Mouse (Mus musculus) brain, embryonic 18.5 days (tissue): ENCODE data around the gene Dock2.

Source experiments
- DNase-seq: peaks from one replicate; pipeline ENCODE4 v3.0.0-alpha.2; 2012; ENCODE audit warnings: low read depth, low spot score

Gene Dock2

DNA sequence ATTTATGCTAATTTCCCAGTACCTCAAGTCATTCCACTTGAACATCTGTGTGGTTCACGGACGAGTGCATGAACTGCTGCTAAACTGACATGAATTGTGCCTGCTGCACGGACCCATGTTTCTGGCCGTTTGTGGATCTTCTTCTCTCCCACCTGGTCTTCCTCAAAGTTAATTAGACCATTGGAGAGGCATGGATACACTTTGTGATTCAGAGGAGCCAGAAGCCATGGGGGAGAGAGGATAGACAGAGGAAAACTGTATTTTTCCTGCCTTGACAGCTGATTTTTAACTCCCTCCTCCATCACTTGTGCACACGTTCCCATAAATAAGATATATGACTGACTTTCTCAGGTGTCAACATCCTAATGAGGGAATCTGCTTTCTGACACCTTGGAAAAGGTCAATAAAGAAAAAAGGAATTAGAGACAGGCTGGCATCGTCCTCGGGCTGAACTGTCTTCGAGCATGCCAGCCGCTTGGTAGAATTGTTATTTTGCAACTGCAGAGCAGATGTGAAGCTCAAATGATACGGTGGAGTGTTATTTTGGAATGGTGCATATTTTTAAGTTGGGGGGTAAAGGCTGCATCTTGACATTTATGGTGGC, 434.1 kb downstream of the Dock2 start:
- DNase-seq: no peak

DNA sequence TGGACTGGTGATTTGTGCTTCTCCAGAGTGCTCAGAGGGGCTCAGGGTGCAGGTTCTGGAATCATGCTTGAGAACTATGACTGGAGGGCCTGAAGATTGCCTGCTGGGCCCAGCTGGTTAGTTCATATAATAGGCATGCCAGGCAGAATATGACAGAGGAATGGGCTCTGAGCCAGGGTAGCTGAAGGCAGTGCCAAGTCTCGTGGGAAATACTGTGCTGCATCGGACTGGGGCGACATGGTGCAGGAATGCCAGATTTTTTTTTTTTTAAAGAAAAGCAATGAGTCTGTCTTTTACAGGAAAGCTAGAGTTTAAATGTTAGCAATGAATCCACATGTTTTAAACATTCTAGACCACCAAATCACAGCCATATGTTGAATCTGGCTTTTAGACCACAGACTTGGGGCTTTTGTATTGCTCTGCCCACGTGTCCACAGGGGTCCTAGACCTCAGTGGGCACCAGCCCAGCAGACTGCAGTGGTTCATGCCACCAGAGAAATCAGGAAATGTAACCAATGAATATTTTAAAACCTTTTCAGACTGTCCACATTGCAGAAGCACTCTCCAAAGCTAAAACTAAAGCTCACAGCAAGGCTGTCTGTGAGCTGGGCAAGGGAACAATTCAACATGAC, 435.3 kb downstream of the Dock2 start:
- peak; percentile 64 for DNase-seq

DNA sequence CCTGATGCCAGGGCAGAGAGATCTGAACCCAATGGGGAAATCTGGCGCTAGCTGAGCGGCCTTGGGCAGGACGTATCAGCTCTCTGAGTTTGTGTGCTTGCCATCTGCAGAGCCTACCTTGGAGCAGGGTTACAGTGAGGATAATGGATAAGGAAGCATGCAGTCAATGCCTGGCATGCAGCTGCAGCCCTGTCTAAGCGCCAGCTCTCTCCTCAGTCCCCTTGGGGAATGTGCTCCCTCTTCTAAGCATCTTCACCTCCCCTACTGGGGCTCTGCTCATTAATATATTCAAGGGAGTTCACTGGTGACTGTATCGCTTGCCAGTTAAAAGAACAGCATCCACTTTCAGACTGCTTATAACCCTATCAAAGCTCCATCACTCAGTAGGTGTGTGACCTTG, 439.4 kb downstream of the Dock2 start:
- no peak for DNase-seq

DNA sequence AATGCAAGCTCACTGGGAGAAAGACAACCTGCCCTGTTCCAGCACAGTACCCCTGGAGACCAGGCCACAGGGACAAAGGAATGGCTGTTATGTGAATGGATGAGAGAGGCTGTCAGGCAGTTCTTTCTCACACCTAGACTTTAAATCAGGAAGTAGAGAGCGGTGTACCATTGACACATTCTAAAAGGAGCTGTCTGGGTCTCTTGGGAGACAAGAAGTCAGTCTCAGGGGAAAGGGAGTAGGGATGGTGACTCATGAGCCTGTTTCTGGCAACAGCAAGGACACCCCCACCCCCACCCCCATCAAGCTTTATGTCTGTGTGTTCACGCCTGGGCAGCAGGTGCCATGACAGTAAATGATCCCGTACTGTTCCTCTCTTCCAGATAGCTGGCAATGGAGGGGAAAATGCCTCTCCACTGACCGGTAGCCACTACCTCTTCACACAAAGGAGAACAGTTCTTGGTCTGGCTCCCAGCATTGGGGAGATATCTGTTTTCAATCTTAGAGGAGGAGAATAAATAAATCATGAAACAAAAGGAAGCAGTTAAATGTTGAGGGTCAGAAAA, 439.9 kb downstream of the Dock2 start:
- DNase-seq: no peak

DNA sequence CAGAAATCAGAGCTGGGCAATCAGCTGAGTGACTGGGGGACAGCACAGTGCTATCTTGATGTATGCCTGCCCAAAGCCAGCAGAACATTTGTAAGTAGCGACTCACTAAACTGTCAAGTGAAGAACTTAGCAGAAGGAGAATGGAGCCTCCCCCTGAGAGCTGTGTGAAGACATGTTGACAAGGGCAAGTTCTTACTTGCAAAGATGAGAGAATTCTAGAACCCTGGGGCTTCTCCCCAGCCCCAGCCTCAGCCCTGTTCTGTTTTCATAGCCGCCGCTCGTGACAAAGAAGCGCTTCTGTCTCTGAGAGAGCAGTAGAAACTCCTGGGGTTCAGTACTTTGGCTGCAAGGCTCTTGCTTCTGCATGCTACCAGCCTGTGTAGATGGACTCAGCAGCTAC, 444.0 kb downstream of the Dock2 start:
- DNase-seq: no peak

DNA sequence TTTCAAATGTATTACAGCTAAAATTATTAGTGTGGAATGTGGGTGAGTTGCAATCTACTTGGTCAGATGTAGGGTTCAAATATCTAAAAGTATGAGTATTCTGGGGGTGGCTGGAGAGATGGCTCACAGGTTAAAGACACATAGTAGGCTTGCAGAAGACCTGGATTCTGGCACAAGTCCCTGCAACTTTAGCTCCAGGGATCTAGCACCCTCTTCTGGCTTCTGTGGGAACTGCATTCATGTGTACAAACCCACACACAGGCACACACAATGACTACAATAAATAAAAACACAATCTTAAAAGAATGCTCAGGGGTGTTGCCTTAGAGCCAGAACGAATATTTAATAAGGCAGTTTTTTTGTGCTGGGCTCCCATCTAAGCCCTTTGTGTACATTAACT, 445.8 kb downstream of the Dock2 start:
- no peak for DNase-seq

DNA sequence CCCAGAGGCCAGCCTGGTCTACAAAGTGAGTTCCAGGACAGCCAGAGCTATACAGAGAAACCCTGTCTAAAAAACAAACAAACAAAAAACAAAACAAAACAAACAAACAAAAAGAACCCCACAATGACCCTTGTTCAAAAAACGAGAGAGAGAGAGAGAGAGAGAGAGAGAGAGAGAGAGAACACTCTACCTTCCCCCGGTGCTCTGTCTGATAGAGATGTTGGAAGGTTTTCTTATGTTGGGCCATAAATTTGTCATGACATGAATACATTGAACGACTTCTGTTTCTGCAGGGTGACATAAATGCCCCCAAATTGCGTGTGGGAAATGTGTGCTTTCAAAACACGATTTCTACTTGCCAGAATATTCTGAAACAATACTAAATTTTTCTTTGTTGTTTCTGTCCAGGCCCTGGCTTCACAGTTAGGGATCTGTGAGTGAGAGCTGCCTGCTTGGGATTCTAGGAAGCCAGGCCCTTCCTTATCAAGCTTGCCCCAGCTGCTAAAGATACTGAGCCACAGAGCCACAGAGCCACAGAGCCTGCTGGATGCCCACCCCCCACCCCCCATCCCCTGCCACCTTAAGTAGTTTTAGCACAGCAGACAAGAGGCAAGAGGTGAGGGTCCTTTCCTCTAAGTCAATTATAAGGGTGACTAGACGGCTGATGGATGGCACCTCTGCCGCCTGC, 451.2 kb downstream of the Dock2 start:
- no peak for DNase-seq

DNA sequence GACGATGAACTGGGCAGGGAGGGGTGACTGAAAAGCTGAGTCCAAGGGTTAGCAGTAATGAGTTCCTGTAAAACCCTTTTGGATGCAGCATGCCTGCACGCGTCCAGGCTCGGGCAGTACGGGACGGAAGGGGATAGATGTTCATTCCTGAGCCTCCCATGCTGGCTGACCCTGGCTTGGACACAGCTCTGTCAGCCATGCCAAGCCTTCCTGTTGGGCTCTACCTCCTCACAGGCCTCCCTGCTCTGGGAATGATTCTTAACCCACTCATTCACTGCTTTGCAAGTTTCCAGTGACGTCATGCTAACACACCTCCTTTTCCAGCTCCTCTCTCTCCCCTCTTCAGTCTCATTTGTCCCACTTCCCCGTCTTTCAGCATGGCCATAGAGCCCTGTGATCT, 460.0 kb downstream of the Dock2 start:
- DNase-seq: no peak

DNA sequence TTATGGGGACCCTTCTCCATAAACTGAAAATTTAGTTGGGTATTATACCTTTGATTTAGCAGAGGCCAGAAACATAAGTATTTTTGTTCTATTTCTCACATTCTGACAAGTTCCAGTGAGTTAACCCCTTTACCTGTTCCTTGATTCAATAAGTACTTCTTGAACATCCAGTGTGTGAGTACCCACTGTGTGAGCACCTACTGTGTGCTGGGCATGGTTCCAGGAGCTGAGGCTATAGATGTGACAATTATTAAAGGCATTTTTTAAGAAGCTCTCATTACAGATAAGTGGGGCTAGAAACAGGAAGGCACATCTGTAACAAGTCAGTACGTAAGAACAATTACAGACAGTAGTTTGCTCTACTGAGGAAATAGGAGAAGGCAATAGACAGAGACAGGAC, 464.4 kb downstream of the Dock2 start:
- DNase-seq: no peak

DNA sequence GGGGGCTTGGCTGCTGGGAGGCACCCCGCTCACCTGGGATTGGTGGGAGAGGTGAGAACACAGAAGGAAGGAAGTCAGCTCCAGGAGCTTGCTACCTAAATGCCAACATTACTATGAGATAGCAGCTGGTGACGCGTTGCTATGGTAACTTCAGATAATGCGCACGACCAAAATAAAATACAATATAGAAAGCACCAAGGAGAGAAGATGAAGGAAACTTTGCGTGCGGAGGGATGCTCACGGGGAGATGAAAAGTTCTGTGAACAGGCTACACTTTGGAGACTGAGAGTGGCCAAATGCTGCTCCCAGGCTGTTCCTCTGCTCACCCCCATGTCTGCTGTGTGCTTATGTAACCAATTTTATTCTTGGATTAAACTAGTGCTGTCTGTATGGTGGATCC, 466.7 kb downstream of the Dock2 start:
- no peak for DNase-seq

DNA sequence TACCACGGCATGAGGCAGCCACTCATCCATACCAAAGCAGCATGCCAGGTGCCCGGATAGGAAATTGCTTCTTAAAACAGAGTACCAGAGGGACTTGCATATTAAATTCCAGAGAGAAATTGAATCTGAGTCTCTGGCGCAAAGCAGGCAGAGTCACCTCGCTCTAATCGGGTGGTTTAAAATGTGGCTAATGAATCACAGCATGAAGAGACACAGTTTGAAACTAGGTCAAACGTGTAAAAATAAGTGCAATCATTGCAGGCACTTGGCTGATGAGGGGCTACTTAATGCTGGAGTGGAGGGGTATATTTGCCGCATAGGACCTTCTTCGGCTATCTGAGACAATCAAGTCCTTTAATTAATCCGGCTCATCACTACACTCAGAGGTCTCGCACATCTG, 467.5 kb downstream of the Dock2 start:
- DNase-seq: no peak

DNA sequence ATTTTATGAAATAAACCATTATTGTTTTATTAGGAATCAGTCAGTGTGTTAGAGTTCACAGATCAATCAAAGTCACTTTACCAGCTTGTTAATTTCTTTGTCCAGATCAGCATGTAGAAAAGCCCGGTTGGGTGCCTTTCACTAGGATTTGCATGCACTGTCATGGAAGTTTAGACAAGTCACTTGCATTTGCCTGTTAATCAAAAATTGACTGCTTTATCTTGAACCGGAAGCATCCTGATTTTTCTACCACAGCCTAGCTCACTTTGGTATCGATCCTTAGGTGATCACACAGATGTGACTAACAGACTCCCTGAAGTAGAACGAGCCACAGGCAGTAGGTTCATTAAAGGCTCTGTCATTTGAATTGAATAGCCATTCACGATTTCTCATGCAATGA, 468.3 kb downstream of the Dock2 start:
- DNase-seq: no peak

DNA sequence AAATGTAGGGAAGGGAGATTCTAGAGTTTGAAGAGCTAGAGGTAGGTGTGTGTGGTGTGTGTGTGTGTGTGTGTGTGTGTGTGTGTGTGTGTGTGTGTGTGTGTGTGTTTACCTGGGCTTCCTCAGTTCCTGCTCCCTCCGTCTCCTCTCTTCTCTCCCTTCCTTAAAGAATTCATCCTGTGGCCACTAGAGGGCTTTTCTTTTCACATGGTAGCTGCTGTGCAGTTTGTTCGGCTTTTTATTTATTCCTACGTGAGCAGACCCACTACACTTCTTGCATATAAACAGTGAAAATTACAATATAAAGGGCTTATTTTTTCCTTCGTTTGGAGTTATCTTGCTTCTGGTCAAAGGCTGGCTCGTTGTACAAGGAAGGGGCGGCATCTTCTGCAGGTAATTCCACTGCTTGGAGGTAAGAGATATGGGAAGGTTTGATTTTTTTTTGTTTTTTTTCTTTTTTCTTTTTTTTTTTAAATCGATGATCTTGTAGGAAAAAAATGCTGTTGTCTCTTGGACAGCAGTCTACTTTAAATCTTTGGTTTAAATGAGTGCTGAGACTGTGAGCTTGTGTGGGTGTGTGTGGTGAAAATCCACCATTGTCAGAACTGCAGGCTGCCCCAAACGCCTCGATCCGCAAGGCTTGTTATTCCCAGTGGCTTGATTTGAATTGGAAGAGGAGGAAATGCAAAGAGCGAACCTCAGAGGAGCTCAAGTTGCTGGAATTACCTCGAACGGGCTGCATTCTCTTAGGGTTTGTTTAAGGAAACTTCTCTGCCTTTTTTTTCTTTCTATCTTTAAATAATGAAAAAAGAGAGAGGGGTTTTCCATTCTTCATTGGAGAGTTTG, 468.9 kb downstream of the Dock2 start, which contains the start of gene Fam196b:
Fam196b (plus strand) TSS at position 289 of the 846 bp plus-strand sequence.
- peak; percentile 61 for DNase-seq

DNA sequence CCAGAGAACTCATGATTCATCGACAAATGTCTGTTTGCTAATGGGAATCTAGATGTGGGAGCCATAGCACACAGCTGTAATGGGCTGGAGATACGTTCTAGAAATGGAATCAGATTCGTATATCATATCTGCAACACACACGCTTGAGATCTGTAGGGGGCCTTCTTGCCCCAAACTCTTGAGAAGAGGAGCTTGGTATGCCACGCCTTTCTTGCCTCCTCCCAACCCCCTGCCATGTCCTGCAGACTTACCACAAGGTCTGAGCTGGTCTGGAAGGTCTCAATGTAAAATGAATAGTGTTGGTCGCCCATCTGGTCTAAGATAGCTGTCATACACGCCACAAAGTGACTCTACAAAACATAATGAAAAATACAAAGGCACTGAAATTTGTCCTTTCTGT, 471.5 kb downstream of the Dock2 start:
- DNase-seq: no peak

DNA sequence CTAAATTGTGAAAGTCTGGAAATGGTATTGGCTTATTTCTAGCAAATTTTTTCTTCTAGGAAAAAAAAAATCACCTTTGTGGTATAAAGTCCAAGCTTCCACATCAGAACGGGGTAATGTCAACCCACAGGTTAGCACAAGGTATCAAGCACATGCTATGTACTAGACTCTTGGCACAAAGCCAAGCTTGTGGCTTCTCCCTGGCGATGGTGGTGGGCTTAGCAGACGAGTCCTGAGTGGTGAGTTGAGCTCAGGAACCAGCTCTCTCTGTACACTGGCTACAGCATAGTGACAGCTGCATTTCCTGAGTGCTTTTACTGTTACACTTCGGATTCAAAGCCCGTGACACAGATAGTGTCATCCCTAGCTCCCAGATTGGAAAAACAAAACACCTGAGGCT, 472.0 kb downstream of the Dock2 start:
- no peak for DNase-seq

DNA sequence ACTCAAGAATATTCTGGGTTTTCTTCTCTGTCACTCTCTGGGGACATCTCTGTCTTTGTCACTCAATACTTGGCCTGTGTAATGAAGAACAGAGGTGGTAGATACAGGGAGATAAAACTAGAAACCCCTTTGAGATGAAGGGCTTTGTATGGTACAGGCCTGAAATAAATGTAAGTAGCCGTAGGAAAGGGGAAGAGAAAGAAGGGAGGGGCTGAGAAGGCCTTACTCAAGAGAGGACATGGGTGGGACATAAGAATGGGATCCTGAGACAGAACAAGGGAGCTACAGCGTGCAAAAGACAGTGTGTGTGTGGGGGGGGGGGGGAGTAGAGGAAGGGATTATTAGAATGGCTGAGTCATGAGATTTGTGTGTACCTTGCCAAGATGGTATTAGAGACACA, 474.3 kb downstream of the Dock2 start:
- no peak for DNase-seq

DNA sequence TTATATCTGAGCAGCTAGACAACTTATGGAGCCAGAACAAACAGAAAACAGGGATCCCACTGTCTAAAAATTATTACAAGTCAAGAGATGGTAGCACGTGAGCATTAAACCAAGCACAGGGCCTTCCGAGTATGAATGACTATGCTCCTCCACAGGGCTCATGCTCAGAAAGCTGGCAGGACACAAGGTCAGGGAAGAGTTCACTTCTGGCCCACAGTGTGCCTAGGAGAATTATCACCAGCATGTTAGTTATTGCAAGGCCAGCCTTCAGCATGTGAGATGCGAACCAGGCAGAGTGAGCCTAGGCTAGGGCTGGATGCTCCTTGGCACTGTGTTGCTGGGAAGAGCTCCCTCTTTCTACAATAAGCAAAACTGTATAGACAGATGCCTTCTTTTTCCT, 475.0 kb downstream of the Dock2 start:
- no peak for DNase-seq

DNA sequence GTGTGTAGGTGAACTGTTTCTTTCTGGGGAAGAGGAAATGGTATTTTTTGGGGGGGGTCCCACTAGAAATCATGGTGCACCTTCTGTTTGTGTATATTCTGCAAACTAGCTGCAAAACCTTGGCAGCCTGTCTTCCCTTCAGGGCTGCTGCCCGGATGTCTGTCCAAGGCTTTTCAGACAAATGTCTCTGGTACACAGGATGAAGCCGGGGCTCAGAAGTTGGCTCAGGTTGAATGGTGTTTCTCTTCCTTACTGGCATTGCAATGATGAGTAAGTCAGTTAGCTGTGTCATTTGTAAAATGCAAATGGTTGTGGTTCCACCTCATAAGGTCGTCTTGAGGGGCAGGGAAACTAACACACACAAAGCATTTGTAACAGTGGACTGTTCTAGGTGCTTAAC, 477.5 kb downstream of the Dock2 start:
- DNase-seq: no peak

DNA sequence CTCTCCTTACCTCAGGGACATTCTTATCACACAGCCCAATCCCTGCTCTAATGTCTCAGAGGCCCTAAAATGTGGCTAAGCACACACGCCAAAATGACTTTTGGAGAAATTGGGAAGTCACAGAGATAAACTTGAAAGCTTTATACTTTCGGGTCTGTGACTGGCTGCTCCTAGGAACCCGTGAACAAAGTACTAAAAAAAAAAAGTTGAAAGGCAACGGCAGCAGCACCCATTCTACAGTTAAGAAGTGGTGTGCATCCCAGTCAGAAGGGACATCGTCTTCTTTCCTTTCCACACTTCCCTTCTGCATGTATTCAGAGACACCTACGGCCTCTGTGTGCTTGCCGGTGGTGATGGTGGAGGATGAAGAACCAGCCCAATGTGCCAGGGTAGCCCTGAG, 483.6 kb downstream of the Dock2 start:
- DNase-seq: no peak

DNA sequence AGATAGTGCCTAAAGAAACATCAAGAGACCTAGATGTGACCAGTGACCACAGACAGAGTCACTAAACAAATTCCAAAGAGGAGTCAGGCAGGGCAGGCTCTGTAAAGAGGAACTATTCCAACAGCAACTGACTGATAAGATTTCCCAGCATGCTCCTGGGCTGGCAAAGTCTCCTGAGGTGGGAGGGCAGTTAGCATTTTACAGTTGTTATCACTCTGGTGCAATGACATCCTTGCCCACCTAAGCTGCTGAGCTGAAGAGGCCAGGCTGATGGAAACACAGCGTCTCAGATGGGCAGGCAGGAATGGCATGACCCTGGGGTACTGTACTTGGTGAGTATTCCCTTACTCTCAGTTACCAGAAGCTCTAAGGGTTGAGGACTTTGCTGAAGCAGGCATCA, 484.1 kb downstream of the Dock2 start:
- DNase-seq: no peak

DNA sequence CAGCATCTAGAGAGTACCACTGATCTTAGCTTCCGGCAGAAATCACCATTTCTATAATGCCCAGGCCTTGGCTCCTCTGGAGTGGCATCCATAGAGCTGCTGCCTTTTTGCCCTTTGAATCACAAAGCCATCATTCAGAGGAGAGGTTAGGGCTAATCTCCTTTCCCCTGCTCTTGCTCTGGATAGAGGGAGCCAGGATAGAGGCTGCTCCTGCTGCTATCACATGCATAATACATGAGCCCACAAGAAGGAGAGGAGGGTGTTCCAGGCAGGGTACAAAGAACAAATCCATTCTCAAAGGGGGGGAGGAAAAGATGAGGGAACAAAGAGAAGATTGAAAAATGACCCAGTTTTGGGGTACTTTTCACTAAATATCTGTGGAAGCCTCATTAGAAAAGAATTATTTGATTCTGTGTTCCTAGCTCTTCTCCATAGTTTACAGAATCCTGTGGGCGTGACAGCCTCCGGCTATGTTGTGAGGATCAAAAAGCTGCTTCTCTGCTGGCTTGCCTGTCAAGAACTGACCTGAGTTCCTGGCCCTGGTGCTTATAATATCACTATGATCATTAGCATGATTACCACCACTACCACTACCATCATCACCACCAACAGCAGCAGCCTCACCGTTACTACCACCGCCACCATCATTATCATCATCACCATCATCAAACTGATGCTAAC, 485.9 kb downstream of the Dock2 start:
- DNase-seq: no peak
